Mouse (Mus musculus): Measurements from ENCODE around the gene Slc25a19. TPM values are rescaled to one million over a fixed set of nuclear protein-coding genes. Genes with fewer than 3 reads are reported as not detected.

The Slc25a19 gene
- polyA plus RNA-seq, 1 experiment: 14.0 TPM

- Histone ChIP-seq H3K4me1 (ENCODE audit: control insufficient read depth, insufficient read depth, low read length) (no peaks in the 10 kb centered on the region), H3K27ac (ENCODE audit: insufficient read depth, low read length) (no peak overlapping the region), H3K4me3 (ENCODE audit: insufficient read depth, low read length) (no peak overlapping the region)
- TF ChIP-seq POLR2A (IDR thresholded peaks at IDR 0.05; ENCODE audit: low read depth, low read length): no peak
- TF ChIP-seq CTCF (IDR thresholded peaks at IDR 0.05; ENCODE audit: borderline replicate concordance, insufficient read depth, low read length): no peak
Observed at GRCm38 (mm10) chr11:115632862-115633261, 4.8 kb upstream of the Slc25a19 start.

GRCm38 (mm10) chr11:115632247-115632646, 4.2 kb upstream of the Slc25a19 start:
- Histone ChIP-seq H3K4me1 (ENCODE audit: control insufficient read depth, insufficient read depth, low read length) (no peaks in the 10 kb centered on the region), H3K4me3 (ENCODE audit: insufficient read depth, low read length) (no peak overlapping the region)
- TF ChIP-seq CTCF (IDR thresholded peaks at IDR 0.05; ENCODE audit: borderline replicate concordance, insufficient read depth, low read length) (no peak), POLR2A (IDR thresholded peaks at IDR 0.05; ENCODE audit: low read depth, low read length) (no peak)

GRCm38 (mm10) chr11:115631505-115631890, 3.4 kb upstream of the Slc25a19 start:
- no peak overlapping the region for H3K4me3 ChIP-seq (ENCODE audit: insufficient read depth, low read length)
- no peaks in the 10 kb centered on the region for H3K4me1 ChIP-seq (ENCODE audit: control insufficient read depth, insufficient read depth, low read length)
- no peak overlapping the region for H3K27ac ChIP-seq (ENCODE audit: insufficient read depth, low read length)
- TF ChIP-seq POLR2A (IDR thresholded peaks at IDR 0.05; ENCODE audit: low read depth, low read length) (no peak), CTCF (IDR thresholded peaks at IDR 0.05; ENCODE audit: borderline replicate concordance, insufficient read depth, low read length) (peak; percentile 31; the same call in 1 of the 2 replicates)

More at GRCm38 (mm10) chr11:115632247-115632646, 4.2 kb upstream of the Slc25a19 start:
- no peak overlapping the region for H3K27ac ChIP-seq (ENCODE audit: insufficient read depth, low read length)

GRCm38 (mm10) chr11:115630532-115631504, 2.7 kb upstream of the Slc25a19 start:
- H3K27ac ChIP-seq (ENCODE audit: insufficient read depth, low read length): no peak overlapping the region
- TF ChIP-seq POLR2A (IDR thresholded peaks at IDR 0.05; ENCODE audit: low read depth, low read length) (0 out of 2 replicates have a peak, but pooled peaks have one; percentile 32), CTCF (IDR thresholded peaks at IDR 0.05; ENCODE audit: borderline replicate concordance, insufficient read depth, low read length) (no peak)
- no peaks in the 10 kb centered on the region for H3K4me1 ChIP-seq (ENCODE audit: control insufficient read depth, insufficient read depth, low read length)
- no peak overlapping the region for H3K4me3 ChIP-seq (ENCODE audit: insufficient read depth, low read length)

- H3K4me1 ChIP-seq (ENCODE audit: control insufficient read depth, insufficient read depth, low read length): no peaks in the 10 kb centered on the region
- no peak overlapping the region for H3K4me3 ChIP-seq (ENCODE audit: insufficient read depth, low read length)
- no peak overlapping the region for H3K27ac ChIP-seq (ENCODE audit: insufficient read depth, low read length)
- TF ChIP-seq POLR2A (IDR thresholded peaks at IDR 0.05; ENCODE audit: low read depth, low read length) (no peak), CTCF (IDR thresholded peaks at IDR 0.05; ENCODE audit: borderline replicate concordance, insufficient read depth, low read length) (no peak)
Observed at GRCm38 (mm10) chr11:115629734-115630531, 1.8 kb upstream of the Slc25a19 start.

- Histone ChIP-seq H3K27ac (ENCODE audit: insufficient read depth, low read length) (no peak overlapping the region), H3K4me3 (ENCODE audit: insufficient read depth, low read length) (peak overlapping the region; percentile 11), H3K4me1 (ENCODE audit: control insufficient read depth, insufficient read depth, low read length) (no peaks in the 10 kb centered on the region)
- no peak for TF ChIP-seq CTCF (IDR thresholded peaks at IDR 0.05; ENCODE audit: borderline replicate concordance, insufficient read depth, low read length)
- 0 out of 2 replicates have a peak, but pooled peaks have one; percentile 31 for TF ChIP-seq POLR2A (IDR thresholded peaks at IDR 0.05; ENCODE audit: low read depth, low read length)
Observed at GRCm38 (mm10) chr11:115628465-115629101, 488 bp upstream of the Slc25a19 start.

GRCm38 (mm10) chr11:115626824-115627616, 1.1 kb downstream of the Slc25a19 start:
- Histone ChIP-seq H3K4me1 (ENCODE audit: control insufficient read depth, insufficient read depth, low read length) (no peaks in the 10 kb centered on the region), H3K4me3 (ENCODE audit: insufficient read depth, low read length) (peak overlapping the region; percentile 69), H3K27ac (ENCODE audit: insufficient read depth, low read length) (no peak overlapping the region)
- TF ChIP-seq POLR2A (IDR thresholded peaks at IDR 0.05; ENCODE audit: low read depth, low read length): no peak
- no peak for TF ChIP-seq CTCF (IDR thresholded peaks at IDR 0.05; ENCODE audit: borderline replicate concordance, insufficient read depth, low read length)

GRCm38 (mm10) chr11:115625877-115626276, 2.2 kb downstream of the Slc25a19 start:
- Histone ChIP-seq H3K4me3 (ENCODE audit: insufficient read depth, low read length) (no peak overlapping the region), H3K27ac (ENCODE audit: insufficient read depth, low read length) (no peak overlapping the region), H3K4me1 (ENCODE audit: control insufficient read depth, insufficient read depth, low read length) (no peaks in the 10 kb centered on the region)
- TF ChIP-seq POLR2A (IDR thresholded peaks at IDR 0.05; ENCODE audit: low read depth, low read length) (no peak), CTCF (IDR thresholded peaks at IDR 0.05; ENCODE audit: borderline replicate concordance, insufficient read depth, low read length) (no peak)
